Mouse (Mus musculus) ES-Bruce4 (cell line): ENCODE data around the gene Nfam1.

ENCODE experiments used
- CTCF ChIP-seq: IDR thresholded peaks from one replicate; pipeline ENCODE4 v1.8.1; 2011; ENCODE audit warnings: low read depth, low read length
- EP300 ChIP-seq: IDR thresholded peaks from 2 replicates; pipeline ENCODE4 v1.6.1; 2011; ENCODE audit warnings: low read depth, low read length; ENCODE audit not compliant: insufficient read depth
- POLR2A ChIP-seq: IDR thresholded peaks from one replicate; pipeline ENCODE4 v1.8.1; 2011; ENCODE audit warnings: low read length; ENCODE audit not compliant: insufficient read depth

- TF ChIP-seq CTCF (no peak), EP300 (no peak), POLR2A (no peak)
Observed at GRCm38 (mm10) chr15:82944479-82945195, 88.5 kb downstream of the Nfam1 start.
